Mouse (Mus musculus) cerebellum, adult 11-12 months (tissue): ENCODE measurements at regions not wholly inside any gene's neighbourhood (a gene's known extent, or its start where the extent isn't known, plus 50 kb on each side); places are given as distances from the start of the nearest gene placed in this dataset.
A peak's percentile ranks its signal among the peaks of the same experiment; 100 is the strongest.

Experiments used
- DNase-seq: peaks from one replicate; pipeline ENCODE4 v3.0.0; 2022

GRCm38 (mm10) chr14:95241946-95242345 lies 639.1 kb upstream of the 4921530L21Rik start:
- no peak for DNase-seq

DNA sequence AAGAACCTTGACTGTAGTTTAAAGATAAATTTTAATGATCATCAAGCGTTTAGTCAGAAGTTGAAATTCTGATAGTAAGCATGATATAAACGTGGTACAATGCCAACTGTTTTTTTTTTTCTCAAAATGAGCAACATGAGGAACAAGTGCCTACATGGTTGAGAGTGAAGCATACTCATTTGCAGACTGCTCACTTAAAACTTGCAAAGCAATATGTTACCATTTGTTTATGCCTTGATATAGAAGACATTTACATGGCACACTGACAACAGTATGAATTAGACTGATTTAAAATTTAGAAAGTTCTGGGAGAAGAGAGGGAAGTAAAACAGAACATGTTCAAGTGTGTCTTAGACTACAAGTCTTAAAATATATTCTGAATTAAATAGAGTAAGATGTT lies 632.2 kb upstream of the 4921530L21Rik start:
- no peak for DNase-seq

DNA sequence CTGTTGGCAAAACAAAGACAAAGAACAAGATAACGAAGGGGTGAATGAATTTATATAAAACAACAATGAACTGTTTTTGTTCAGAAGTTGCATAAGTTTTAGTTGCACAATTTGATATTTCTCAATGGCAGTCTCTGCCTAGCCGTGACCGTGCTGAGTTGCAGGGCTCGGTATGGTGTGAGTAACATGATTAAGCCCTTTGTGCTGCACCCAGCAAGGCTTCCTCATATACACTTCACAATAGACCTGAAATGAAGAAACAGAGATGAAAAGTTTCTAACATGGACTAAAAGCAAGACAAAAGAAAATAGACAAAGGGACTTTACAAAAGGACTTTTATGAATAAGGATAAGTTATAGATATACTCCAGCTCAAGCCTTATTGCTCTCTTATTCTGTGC lies 624.9 kb upstream of the 4921530L21Rik start:
- DNase-seq = no peak

- no peak for DNase-seq
Observed at GRCm38 (mm10) chr14:95281431-95281830, 599.6 kb upstream of the 4921530L21Rik start.

GRCm38 (mm10) chr14:95282016-95282415 lies 599.0 kb upstream of the 4921530L21Rik start:
- DNase-seq = no peak

DNA sequence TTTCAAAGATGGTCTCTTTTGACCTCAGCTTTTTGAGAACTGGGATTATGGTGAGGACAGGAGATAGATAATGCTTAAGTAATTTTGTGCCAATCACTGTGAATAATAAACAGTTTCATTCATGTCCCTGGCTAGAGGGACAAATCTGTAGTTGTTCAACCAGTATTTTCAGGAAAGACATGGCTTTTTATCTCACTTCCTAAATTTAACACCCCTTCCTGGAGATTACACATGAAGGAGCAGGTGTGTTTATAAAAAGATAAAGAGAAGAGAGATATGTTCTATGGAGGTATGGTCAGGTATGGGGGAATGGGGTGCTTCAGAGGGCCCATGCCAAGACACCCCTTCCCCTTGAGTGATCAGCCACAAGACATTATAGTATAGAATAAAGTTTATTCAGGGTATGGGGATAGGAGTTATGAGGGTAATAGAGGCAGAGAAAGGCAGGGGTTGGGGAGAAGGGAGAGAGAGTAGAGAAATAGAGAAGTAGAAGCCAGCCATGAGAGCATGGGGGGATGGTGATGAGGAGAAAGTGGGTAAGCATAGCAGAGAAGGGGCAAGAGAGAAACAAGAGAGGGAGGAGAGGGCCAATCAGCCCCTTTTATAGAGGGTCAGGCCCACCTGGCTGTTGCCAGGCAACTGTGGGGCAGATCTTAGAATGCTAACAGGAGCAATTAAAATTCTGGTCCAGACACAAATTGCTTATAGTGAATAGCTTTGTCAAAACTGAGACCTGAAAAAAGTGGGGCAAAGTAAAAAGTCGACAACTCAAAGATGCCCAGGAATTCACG lies 566.7 kb upstream of the 4921530L21Rik start:
- DNase-seq = no peak

GRCm38 (mm10) chr14:95356968-95357367 lies 524.1 kb upstream of the 4921530L21Rik start:
- peak; percentile 38 for DNase-seq
